Mouse (Mus musculus): ENCODE measurements around the gene Gm20708. TPM values are rescaled to one million over a fixed set of nuclear protein-coding genes. Genes with fewer than 3 reads are reported as not detected.

The Gm20708 gene
- polyA plus RNA-seq, 1 experiment from 2014 or later, result 0.18 TPM

DNA sequence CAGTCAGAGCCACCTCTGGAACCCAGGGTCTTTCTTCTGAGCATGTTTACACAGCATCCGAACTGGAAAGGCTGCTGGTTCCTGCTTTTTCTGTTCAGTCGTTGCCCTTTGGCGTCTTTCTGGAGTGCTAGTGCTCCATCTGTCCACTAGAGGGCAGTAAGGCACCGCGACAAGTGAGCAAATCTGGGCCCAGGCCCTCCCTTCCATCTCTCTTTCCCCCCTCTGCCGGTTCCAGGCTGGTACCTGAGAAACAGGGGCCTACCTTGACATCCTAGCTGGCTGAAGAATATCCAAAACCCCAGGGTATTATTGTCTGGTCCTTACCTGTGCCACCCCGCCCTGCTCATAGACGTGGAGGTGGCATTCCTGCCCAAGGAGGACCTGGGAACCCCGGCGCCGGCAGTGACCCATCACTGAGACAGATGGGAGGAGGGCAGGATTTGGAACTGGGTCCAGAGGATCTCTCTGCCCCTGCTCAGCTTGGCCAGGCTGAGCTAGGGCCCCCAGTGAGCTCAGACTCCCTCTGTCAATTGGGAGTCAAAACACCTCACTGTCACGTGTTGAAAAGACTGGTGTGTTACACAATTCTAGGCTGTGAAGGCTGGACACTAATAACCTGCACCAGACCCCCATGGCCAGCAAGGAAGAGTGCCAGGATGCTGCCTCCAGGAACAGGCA, 61.4 kb downstream of the Gm20708 start:
- Histone ChIP-seq H3K36me3 (ENCODE audit: control insufficient read depth, insufficient read depth, low read length) (no peaks in the 10 kb centered on the region), H3K27me3 (ENCODE audit: control insufficient read depth, insufficient read depth, low read length) (no peaks in the 10 kb centered on the region), H3K27ac (replicated peaks) (no peak overlapping the region), H3K4me2 (replicated peaks; ENCODE audit: low read depth) (no peak overlapping the region), H3K4me1 (replicated peaks; ENCODE audit: control insufficient read depth, insufficient read depth) (0 out of 2 replicates have a peak, but pooled peaks cover 2% of the 10 kb centered on the region), H3K9ac (ENCODE audit: low read length) (no peak overlapping the region), H3K4me3 (ENCODE audit: low read depth, low read length) (no peak overlapping the region), H3K9me3 (ENCODE audit: control insufficient read depth, low read length) (no peaks in the 10 kb centered on the region)
- 39% methylated on average over 12 of the region's 12 CpGs for WGBS
- TF ChIP-seq CTCF (IDR thresholded peaks at IDR 0.05; ENCODE audit: low read depth) (peak; percentile 99), EP300 (optimal IDR thresholded peaks at IDR 0.05) (no peak)
- DNase-seq (ENCODE audit: low spot score) (peak; percentile 78), ATAC-seq (ENCODE audit: low FRiP score, low TSS enrichment) (no peak; the same call in 1 of the 2 replicates)

DNA sequence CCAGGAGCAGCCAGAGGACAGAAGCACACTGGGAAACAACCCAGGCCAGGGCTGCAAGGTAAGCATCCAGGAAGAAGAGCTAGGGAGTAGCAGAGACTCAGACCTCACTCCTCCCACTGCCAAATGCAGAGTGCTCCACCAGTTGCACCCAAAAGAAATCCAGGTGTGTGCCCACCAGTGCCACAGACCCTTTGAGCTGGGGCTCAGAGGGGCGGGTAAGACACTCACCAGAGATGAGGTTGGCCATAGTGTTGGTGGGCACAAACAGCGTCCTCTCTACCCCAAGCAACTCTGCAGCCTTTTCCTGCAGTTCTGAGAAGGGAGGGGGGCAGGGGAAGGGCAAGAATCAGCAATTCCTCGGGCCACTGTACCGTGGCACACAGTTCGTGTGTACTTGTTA, 61.9 kb downstream of the Gm20708 start:
- Histone ChIP-seq H3K4me3 (ENCODE audit: low read depth, low read length) (no peak overlapping the region), H3K27ac (replicated peaks) (no peak overlapping the region), H3K4me1 (replicated peaks; ENCODE audit: control insufficient read depth, insufficient read depth) (no peaks in the 10 kb centered on the region), H3K4me2 (replicated peaks; ENCODE audit: low read depth) (no peak overlapping the region), H3K9me3 (ENCODE audit: control insufficient read depth, low read length) (no peaks in the 10 kb centered on the region), H3K9ac (ENCODE audit: low read length) (no peak overlapping the region), H3K27me3 (ENCODE audit: control insufficient read depth, insufficient read depth, low read length) (no peaks in the 10 kb centered on the region), H3K36me3 (ENCODE audit: control insufficient read depth, insufficient read depth, low read length) (no peaks in the 10 kb centered on the region)
- 75% methylated on average over 5 of the region's 5 CpGs for WGBS
- no peak for TF ChIP-seq EP300 (optimal IDR thresholded peaks at IDR 0.05)
- TF ChIP-seq CTCF (IDR thresholded peaks at IDR 0.05; ENCODE audit: low read depth), result no peak
- ATAC-seq (ENCODE audit: low FRiP score, low TSS enrichment) (no peak), DNase-seq (ENCODE audit: low spot score) (no peak)

DNA sequence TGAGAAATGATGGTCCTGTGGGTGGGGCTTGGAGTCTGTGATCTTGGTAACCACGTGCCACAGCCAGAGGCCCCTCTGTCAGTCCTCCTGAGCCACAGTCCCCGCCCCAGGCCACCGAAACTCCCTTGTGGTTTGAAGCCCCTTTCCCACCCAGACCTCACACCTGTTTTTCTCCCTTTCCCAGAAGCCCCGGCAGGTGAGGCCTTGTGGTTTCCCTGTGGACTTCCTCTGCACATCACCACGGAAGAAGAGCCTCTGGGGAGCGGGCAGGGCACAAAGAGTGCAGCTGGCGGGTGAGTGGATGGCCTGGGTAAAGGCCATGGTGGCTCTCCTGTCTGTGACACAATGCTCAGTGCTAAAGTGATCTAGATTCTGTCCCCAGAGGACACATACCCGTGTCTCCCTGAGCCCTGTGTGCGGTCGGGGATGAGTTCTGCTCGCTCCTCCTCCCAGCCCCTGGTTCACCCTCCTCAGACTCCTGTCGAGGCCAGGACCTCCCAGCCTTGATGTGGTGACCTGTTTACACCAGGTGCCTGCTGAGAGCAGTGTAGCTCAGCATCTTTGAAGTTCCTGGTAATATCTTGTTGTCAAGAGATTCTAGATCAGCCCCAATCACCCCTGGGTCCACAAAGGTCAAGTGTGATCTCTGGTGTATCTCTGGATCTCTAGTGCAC, 62.6 kb downstream of the Gm20708 start:
- no peaks in the 10 kb centered on the region for H3K4me1 ChIP-seq (replicated peaks; ENCODE audit: control insufficient read depth, insufficient read depth)
- no peak overlapping the region for H3K4me3 ChIP-seq (ENCODE audit: low read depth, low read length)
- no peaks in the 10 kb centered on the region for H3K36me3 ChIP-seq (ENCODE audit: control insufficient read depth, insufficient read depth, low read length)
- TF ChIP-seq EP300 (optimal IDR thresholded peaks at IDR 0.05) (no peak), CTCF (IDR thresholded peaks at IDR 0.05; ENCODE audit: low read depth) (no peak)
- ATAC-seq (ENCODE audit: low FRiP score, low TSS enrichment) (no peak), DNase-seq (ENCODE audit: low spot score) (no peak)
- H3K9me3 ChIP-seq (ENCODE audit: control insufficient read depth, low read length), result no peaks in the 10 kb centered on the region
- 62% methylated on average over 12 of the region's 12 CpGs for WGBS
- H3K4me2 ChIP-seq (replicated peaks; ENCODE audit: low read depth), result no peak overlapping the region
- no peak overlapping the region for H3K27ac ChIP-seq (replicated peaks)
- no peaks in the 10 kb centered on the region for H3K27me3 ChIP-seq (ENCODE audit: control insufficient read depth, insufficient read depth, low read length)
- no peak overlapping the region for H3K9ac ChIP-seq (ENCODE audit: low read length)

DNA sequence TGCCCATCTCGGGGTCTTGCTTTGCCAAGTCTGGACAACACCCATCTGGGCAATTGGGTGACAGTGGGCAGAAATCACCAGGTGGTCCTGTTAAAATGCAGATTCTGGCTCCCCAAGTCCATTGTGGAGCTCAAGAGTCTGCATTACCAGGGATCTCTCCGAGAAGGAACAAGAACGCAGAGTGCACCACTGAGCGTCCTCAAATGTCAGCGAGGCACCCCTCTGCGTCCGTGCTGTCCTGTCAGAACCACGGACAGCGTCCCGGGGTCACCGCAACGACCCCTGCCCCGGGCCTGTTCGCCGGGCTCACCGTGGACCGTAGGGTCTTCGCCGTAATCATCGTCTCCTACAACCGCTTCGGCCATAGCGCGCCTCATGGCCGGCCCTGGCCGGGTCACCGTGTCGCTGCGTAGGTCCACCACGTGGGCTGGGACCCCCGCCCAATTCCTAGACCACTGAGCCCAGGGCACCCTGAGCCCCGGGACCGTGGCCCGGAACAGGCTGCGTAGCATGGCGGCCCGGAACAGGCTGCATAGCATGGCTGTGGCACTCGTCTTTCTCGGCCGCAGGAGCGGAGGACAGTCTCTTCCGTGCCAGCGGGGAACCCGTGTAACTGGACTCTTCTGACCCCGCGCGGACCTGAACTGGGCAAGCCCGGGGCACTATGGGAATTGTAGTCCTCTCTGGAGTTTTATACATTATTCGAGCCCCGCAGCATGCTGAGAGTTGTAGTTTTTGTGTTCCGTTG, 63.6 kb downstream of the Gm20708 start, which contains the start of gene Tha1:
Gene Tha1 (minus strand): TSS at position 621 of the 748 bp plus-strand sequence.
- no peak for TF ChIP-seq EP300 (optimal IDR thresholded peaks at IDR 0.05)
- no peak for TF ChIP-seq CTCF (IDR thresholded peaks at IDR 0.05; ENCODE audit: low read depth)
- Histone ChIP-seq H3K4me1 (replicated peaks; ENCODE audit: control insufficient read depth, insufficient read depth) (no peaks in the 10 kb centered on the region), H3K9ac (ENCODE audit: low read length) (peak within 1 kb of the TSS; percentile 77), H3K4me3 (ENCODE audit: low read depth, low read length) (peak within 1 kb of the TSS; percentile 64), H3K27me3 (ENCODE audit: control insufficient read depth, insufficient read depth, low read length) (no peaks in the 10 kb centered on the region), H3K36me3 (ENCODE audit: control insufficient read depth, insufficient read depth, low read length) (no peaks in the 10 kb centered on the region), H3K4me2 (replicated peaks; ENCODE audit: low read depth) (peak within 1 kb of the TSS; percentile 99), H3K27ac (replicated peaks) (peak within 1 kb of the TSS; percentile 56; the same call in 1 of the 2 replicates), H3K9me3 (ENCODE audit: control insufficient read depth, low read length) (no peaks in the 10 kb centered on the region)
- ATAC-seq (ENCODE audit: low FRiP score, low TSS enrichment) (peak; percentile 72), DNase-seq (ENCODE audit: low spot score) (peak; percentile 86)
- WGBS, result 2% methylated on average over 51 of the region's 51 CpGs

DNA sequence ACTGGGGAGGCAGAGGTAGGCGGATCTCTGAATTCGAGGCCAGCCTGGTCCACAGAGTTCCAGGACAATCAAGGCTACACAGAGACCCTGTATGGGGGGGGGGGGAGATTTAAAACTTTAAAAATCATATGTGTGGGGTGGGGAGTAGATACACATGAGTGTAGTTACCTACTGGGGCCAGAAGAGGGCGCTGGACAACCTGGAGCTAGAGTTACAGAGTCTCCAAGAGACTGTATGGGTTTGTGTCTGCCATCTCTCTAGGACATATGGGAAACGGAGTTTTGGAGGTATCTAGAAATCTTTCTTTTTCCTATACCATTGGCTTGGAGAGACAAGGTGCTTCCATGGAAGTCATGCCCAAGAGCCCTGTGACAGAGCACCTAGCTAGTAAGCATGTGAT, 65.0 kb downstream of the Gm20708 start:
- Histone ChIP-seq H3K4me2 (replicated peaks; ENCODE audit: low read depth) (no peak overlapping the region), H3K27me3 (ENCODE audit: control insufficient read depth, insufficient read depth, low read length) (no peaks in the 10 kb centered on the region), H3K4me3 (ENCODE audit: low read depth, low read length) (no peak overlapping the region), H3K9ac (ENCODE audit: low read length) (no peak overlapping the region), H3K27ac (replicated peaks) (no peak overlapping the region), H3K36me3 (ENCODE audit: control insufficient read depth, insufficient read depth, low read length) (no peaks in the 10 kb centered on the region), H3K9me3 (ENCODE audit: control insufficient read depth, low read length) (no peaks in the 10 kb centered on the region), H3K4me1 (replicated peaks; ENCODE audit: control insufficient read depth, insufficient read depth) (0 out of 2 replicates have a peak, but pooled peaks cover 5% of the 10 kb centered on the region)
- ATAC-seq (ENCODE audit: low FRiP score, low TSS enrichment), result no peak
- TF ChIP-seq CTCF (IDR thresholded peaks at IDR 0.05; ENCODE audit: low read depth), result peak; percentile 71
- TF ChIP-seq EP300 (optimal IDR thresholded peaks at IDR 0.05), result no peak
- 63% methylated on average over 4 of the region's 4 CpGs for WGBS
- DNase-seq (ENCODE audit: low spot score), result no peak

All from stomach, postnatal 0 days (tissue).